Mouse (Mus musculus) megakaryocyte, embryonic 14.5 days (primary cell): ENCODE results near the gene Hecw2. TPM values are rescaled to one million over a fixed set of nuclear protein-coding genes. Genes with fewer than 3 reads are reported as not detected.

Experiments used
- H3K27me3 ChIP-seq: replicated peaks from 2 replicates; pipeline ENCODE3; 2012; ENCODE audit warnings: inconsistent platforms
- H3K36me3 ChIP-seq: replicated peaks from 2 replicates; pipeline ENCODE3; 2012; ENCODE audit warnings: low read length, inconsistent platforms, mixed read lengths
- H3K4me1 ChIP-seq: 2 replicates; pipeline ENCODE4 v1.6.1; 2012; ENCODE audit warnings: inconsistent platforms
- H3K4me3 ChIP-seq: replicated peaks from 2 replicates; pipeline ENCODE3; 2012; ENCODE audit warnings: moderate library complexity, mild to moderate bottlenecking, inconsistent platforms
- H3K9me3 ChIP-seq: 2 replicates; pipeline ENCODE4 v1.6.1; 2012; ENCODE audit warnings: inconsistent platforms
- FLI1 ChIP-seq: IDR thresholded peaks from 2 replicates; pipeline ENCODE4 v1.6.1; 2012; ENCODE audit warnings: low read length, inconsistent platforms, mixed read lengths
- GATA1 ChIP-seq: IDR thresholded peaks from 3 replicates; pipeline ENCODE4 v1.6.1; 2012; ENCODE audit warnings: mixed read lengths, low read length, inconsistent platforms, borderline replicate concordance
- polyA plus RNA-seq: library from polyadenylated mRNA; stranded (reverse); fragments of >175 nt; gene quantifications from 2 replicates; pipeline ENCODE4 v1.2.3, GENCODE M21; 2012; ENCODE audit warnings: low replicate concordance; ENCODE audit not compliant: insufficient read depth

Hecw2 gene
- polyA plus RNA-seq = 0.19 TPM in 1 of 2 replicates, not detected in the other

DNA sequence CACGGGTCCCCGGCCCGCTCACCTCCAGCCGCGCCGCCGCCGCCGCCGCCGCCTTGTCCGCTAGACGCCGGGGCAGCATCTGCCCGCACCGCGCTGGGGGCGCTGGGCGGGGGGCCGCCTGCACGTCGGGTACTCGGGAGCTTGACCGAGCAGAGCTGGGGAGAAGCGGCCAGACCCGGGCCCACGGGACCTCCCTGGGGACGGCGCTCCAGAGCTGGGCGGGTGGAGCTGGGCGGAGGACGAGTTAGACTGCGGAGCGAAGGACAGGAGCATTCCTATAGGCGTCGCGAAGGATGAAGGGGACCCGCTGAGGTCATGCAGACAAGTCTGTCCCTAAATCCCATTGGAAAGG is at the start of gene Hecw2:
Hecw2 (minus strand) TSS at position 215 of the 352 bp plus-strand sequence.
- Histone ChIP-seq H3K4me1 (peaks cover 13% of the 10 kb centered on the region), H3K36me3 (no peaks in the 10 kb centered on the region), H3K4me3 (peak within 1 kb of the TSS; percentile 93), H3K27me3 (peaks cover 56% of the 10 kb centered on the region), H3K9me3 (no peaks in the 10 kb centered on the region)
- no peak for TF ChIP-seq GATA1
- TF ChIP-seq FLI1 = no peak

GRCm38 (mm10) chr1:54242722-54243121 is 47.8 kb upstream of the Hecw2 start:
- Histone ChIP-seq H3K27me3 (no peaks in the 10 kb centered on the region), H3K4me1 (no peaks in the 10 kb centered on the region), H3K36me3 (no peaks in the 10 kb centered on the region), H3K4me3 (no peak overlapping the region), H3K9me3 (no peaks in the 10 kb centered on the region)
- TF ChIP-seq FLI1 = no peak
- TF ChIP-seq GATA1 = no peak

- no peaks in the 10 kb centered on the region for H3K4me1 ChIP-seq
- TF ChIP-seq FLI1 = no peak
Observed at GRCm38 (mm10) chr1:54220273-54220672, 25.3 kb upstream of the Hecw2 start.

GRCm38 (mm10) chr1:54194183-54194953 is 600 bp downstream of the Hecw2 start:
- Histone ChIP-seq H3K4me1 (peaks cover 13% of the 10 kb centered on the region), H3K27me3 (peaks cover 56% of the 10 kb centered on the region), H3K4me3 (peak overlapping the region; percentile 93), H3K36me3 (no peaks in the 10 kb centered on the region), H3K9me3 (no peaks in the 10 kb centered on the region)
- TF ChIP-seq FLI1 = no peak
- no peak for TF ChIP-seq GATA1

More at GRCm38 (mm10) chr1:54220273-54220672, 25.3 kb upstream of the Hecw2 start:
- Histone ChIP-seq H3K9me3 (0 out of 2 replicates have a peak, but pooled peaks cover 2% of the 10 kb centered on the region), H3K36me3 (no peaks in the 10 kb centered on the region), H3K4me3 (no peak overlapping the region), H3K27me3 (no peaks in the 10 kb centered on the region)

GRCm38 (mm10) chr1:54193191-54193770 is 1.7 kb downstream of the Hecw2 start:
- Histone ChIP-seq H3K36me3 (no peaks in the 10 kb centered on the region), H3K27me3 (peaks cover 56% of the 10 kb centered on the region), H3K4me3 (no peak overlapping the region), H3K9me3 (no peaks in the 10 kb centered on the region), H3K4me1 (peaks cover 13% of the 10 kb centered on the region)
- no peak for TF ChIP-seq GATA1
- no peak for TF ChIP-seq FLI1

DNA sequence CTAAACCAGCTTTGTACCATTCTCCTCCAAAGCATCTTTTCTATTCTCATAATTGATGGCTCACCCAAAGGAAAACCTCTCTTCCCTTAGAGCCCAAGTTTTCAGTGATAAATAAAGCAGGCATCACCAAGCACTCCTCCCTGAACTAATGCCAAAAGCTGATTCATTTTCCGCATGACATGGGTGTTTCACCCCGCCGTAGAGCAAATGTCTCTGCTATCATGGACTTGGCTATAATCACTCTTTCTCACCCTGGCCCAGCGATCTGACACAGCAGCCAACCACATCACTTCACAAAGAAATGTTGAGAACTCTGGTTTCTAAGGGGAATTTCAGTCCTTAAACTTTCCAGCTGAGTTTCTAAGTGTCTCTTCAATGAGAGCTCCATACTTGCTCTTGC is 7.4 kb downstream of the Hecw2 start:
- H3K27me3 ChIP-seq = peaks cover 16% of the 10 kb centered on the region
- peaks cover 8% of the 10 kb centered on the region; the same call in 1 of the 2 replicates for H3K4me1 ChIP-seq
- H3K9me3 ChIP-seq = 0 out of 2 replicates have a peak, but pooled peaks cover 3% of the 10 kb centered on the region
- no peaks in the 10 kb centered on the region for H3K36me3 ChIP-seq
- TF ChIP-seq GATA1 (no peak), FLI1 (no peak)
- no peak overlapping the region for H3K4me3 ChIP-seq

- Histone ChIP-seq H3K36me3 (no peaks in the 10 kb centered on the region), H3K4me3 (no peak overlapping the region), H3K4me1 (peaks cover 8% of the 10 kb centered on the region; the same call in 1 of the 2 replicates), H3K27me3 (peaks cover 8% of the 10 kb centered on the region), H3K9me3 (0 out of 2 replicates have a peak, but pooled peaks cover 3% of the 10 kb centered on the region)
- no peak for TF ChIP-seq FLI1
- TF ChIP-seq GATA1 = no peak
Observed at GRCm38 (mm10) chr1:54186347-54186746, 8.6 kb downstream of the Hecw2 start.

DNA sequence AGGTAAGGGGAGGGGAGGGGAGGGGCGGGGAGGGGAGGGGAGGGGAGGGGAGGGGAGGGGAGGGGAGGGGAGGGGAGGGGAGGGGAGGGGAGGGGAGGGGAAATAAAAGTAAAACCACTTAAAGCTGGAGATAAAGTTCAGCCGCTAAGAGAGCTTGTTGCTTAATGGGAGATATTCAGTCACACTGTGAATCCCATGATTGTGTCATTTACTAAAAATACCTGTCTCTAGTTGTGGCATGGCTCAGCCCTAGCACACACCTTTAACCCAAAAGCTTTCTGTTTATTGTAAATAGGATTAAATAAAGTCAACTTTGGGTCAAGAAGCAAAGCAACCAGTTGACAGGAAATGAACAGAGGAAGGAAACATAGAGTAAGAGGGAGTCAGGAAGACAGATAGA is 14.3 kb downstream of the Hecw2 start:
- TF ChIP-seq GATA1 = no peak
- no peak for TF ChIP-seq FLI1
- no peak overlapping the region for H3K4me3 ChIP-seq
- 0 out of 2 replicates have a peak, but pooled peaks cover 2% of the 10 kb centered on the region for H3K9me3 ChIP-seq
- no peaks in the 10 kb centered on the region for H3K27me3 ChIP-seq
- no peaks in the 10 kb centered on the region for H3K36me3 ChIP-seq
- peaks cover 5% of the 10 kb centered on the region for H3K4me1 ChIP-seq

GRCm38 (mm10) chr1:54179179-54179578 is 15.8 kb downstream of the Hecw2 start:
- no peaks in the 10 kb centered on the region for H3K36me3 ChIP-seq
- H3K27me3 ChIP-seq = no peaks in the 10 kb centered on the region
- peaks cover 5% of the 10 kb centered on the region for H3K4me1 ChIP-seq
- no peaks in the 10 kb centered on the region for H3K9me3 ChIP-seq
- H3K4me3 ChIP-seq = no peak overlapping the region
- TF ChIP-seq GATA1 = no peak
- TF ChIP-seq FLI1 = no peak

DNA sequence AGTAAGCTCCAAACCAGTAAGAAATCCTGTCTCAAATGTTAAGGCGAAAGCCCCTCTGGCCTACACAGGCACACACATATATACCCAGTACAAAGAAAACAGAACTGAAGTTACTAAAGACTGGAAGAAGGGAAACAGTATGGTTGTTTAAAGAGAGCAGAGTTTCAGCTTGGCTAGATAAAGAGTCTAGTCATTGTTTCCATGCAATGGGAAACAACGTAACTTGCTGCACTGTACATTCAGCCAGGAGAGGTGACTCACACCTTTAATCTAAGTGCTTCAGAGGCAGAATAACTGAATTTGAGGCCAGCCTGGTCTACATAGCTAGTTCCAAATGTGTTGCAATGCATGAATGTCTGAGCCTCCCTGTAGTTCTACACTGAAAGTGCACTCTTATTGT is 18.4 kb downstream of the Hecw2 start:
- H3K9me3 ChIP-seq = peaks cover 4% of the 10 kb centered on the region; the same call in 1 of the 2 replicates
- H3K4me1 ChIP-seq = peaks cover 5% of the 10 kb centered on the region
- no peak overlapping the region for H3K4me3 ChIP-seq
- H3K36me3 ChIP-seq = no peaks in the 10 kb centered on the region
- TF ChIP-seq FLI1 (no peak), GATA1 (no peak)
- H3K27me3 ChIP-seq = peaks cover 3% of the 10 kb centered on the region
